20 mouse cellular contexts compared by ENCODE assay signal in genomic region chr1:178866757-178867156, GRCm38 (mm10).
"Had no signal": no experiment of that assay in that cellular context is flagged by ENCODE, and none has a peak within 500 bp of the region (broad histone marks: within the 10 kb centered on the region; RNA-seq: fewer than 3 reads in every experiment).

No protein-coding gene starts in this region.

- H3K4me2 ChIP-seq: limb, embryonic 13.5 days; liver, embryonic 12.5 days; liver, embryonic 15.5 days; lung, embryonic 15.5 days; midbrain, embryonic 11.5 days; stomach, embryonic 15.5 days had no signal

- H3K4me1 ChIP-seq: liver, embryonic 12.5 days; liver, embryonic 15.5 days; stomach, embryonic 15.5 days had no signal

- DNase-seq: kidney, adult 18-20 months; kidney, adult 9 months; kidney, postnatal 14 days; kidney, postnatal 4 days; liver; lung, adult 18-20 months; lung, postnatal 14 days; midbrain, embryonic 14.5 days; right cerebral cortex, adult 18-20 months; right cerebral cortex, postnatal 14 days; right cerebral cortex, postnatal 4 days; thymus, postnatal 36 days had no signal

- ATAC-seq: liver, embryonic 12.5 days had no signal

- H3K36me3 ChIP-seq: liver, embryonic 12.5 days; liver, embryonic 15.5 days; lung, embryonic 15.5 days; stomach, embryonic 15.5 days had no signal

- H3K9ac ChIP-seq: limb, embryonic 13.5 days; liver, embryonic 12.5 days; liver, embryonic 15.5 days; lung, embryonic 15.5 days; stomach, embryonic 15.5 days had no signal

- H3K4me3 ChIP-seq: limb, embryonic 10.5 days; limb, embryonic 13.5 days; liver, embryonic 12.5 days; liver, embryonic 15.5 days; lung, embryonic 15.5 days; stomach, embryonic 15.5 days had no signal

- H3K9me3 ChIP-seq: limb, embryonic 10.5 days; limb, embryonic 13.5 days; liver, embryonic 12.5 days; liver, embryonic 15.5 days; lung, embryonic 15.5 days; stomach, embryonic 15.5 days had no signal

- H3K27me3 ChIP-seq: liver, embryonic 12.5 days; liver, embryonic 15.5 days; lung, embryonic 15.5 days; stomach, embryonic 15.5 days had no signal

- H3K27ac ChIP-seq: limb, embryonic 13.5 days; liver, embryonic 12.5 days; liver, embryonic 15.5 days; lung, embryonic 15.5 days; macrophage; stomach, embryonic 15.5 days had no signal
